Mouse (Mus musculus) liver, adult 2 months (tissue): Measurements from ENCODE around the gene Snx10.

ENCODE experiments used
- CTCF ChIP-seq: fragments of 200-500 bp; IDR thresholded peaks from 2 replicates; pipeline ENCODE4 v1.5.1; 2011; ENCODE audit warnings: low read depth, low read length, control low read depth
- POLR2A ChIP-seq: fragments of 200-500 bp; IDR thresholded peaks from 2 replicates; pipeline ENCODE4 v1.6.1; 2011; ENCODE audit warnings: low read length, control low read depth; ENCODE audit not compliant: insufficient read depth; ENCODE audit errors: extremely low read depth

- TF ChIP-seq CTCF (no peak), POLR2A (no peak)
Observed at GRCm38 (mm10) chr6:51594516-51594915, 70.8 kb downstream of the Snx10 start.
